Mouse (Mus musculus): ENCODE data around the gene Il15ra.

Gene Il15ra

GRCm38 (mm10) chr2:11774426-11774825 lies 69.3 kb downstream of the Il15ra start:
- in situ Hi-C loops (cut with MboI; ENCODE audit: unreplicated experiment in 2 of 2): loop anchor here in 1 of 2 experiments (10.0 kb wide), 1 partner anchor 170 kb away; the partner anchor contains the start of gene Rbm17

DNA sequence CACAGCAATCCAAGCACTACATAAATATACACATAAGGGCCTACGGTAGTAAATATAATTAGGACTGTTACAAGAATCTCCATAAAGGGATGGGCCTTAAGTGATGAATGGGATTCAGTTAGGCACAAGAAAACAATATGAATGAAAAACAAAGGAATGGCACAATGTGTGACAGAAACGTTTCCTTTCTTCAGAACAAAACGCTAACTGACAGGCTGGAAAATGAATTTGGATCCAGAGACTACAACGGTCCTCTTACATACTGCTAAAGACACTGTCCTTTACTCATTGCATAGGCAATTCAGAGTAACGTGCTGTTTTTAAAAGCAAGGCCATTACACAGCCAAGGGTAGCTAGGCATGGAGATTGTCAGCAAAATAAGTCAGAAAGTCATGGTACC lies 70.0 kb downstream of the Il15ra start:
- in situ Hi-C loops (cut with MboI; ENCODE audit: unreplicated experiment in 2 of 2): loop anchor here in 1 of 2 experiments (10.0 to 25.0 kb wide), 2 partner anchors 170 to 537 kb away; partner anchors contain the start of genes Itga8 and Rbm17

DNA sequence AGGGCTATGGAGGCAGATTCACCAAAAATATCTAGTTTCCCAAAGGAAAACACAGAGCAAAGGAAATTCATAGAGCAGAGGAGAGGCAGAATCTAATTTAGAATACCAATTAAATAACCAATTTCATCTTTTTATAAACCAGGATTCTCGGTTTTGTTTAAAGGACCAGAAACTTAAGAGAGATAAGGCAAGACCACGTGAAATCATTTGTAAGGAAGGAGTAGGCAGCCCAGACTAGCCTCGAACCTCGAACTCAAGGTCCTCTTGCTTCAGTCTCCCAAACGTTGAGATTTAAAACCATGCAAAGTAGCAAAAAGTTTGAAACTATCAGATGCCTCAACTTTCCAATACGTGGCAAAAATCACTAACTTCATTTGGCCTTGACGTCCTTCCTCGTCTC lies 71.3 kb downstream of the Il15ra start:
- in situ Hi-C loops (cut with MboI; ENCODE audit: unreplicated experiment in 2 of 2): loop anchor here in 1 of 2 experiments (10.0 to 25.0 kb wide), 2 partner anchors 172 to 536 kb away; partner anchors contain the start of genes Itga8 and Rbm17

GRCm38 (mm10) chr2:11777091-11778068 lies 72.3 kb downstream of the Il15ra start, which contains the start of the genes Fbh1 and Ankrd16:
TSS of gene Fbh1 (minus strand) at chr2:11777582.
TSS of gene Ankrd16 (plus strand) at chr2:11777876.
- in situ Hi-C loops (cut with MboI; ENCODE audit: unreplicated experiment in 2 of 2): loop anchor here in 1 of 2 experiments (10.0 to 25.0 kb wide), 2 partner anchors 173 to 535 kb away; partner anchors contain the start of genes Itga8 and Rbm17

- in situ Hi-C loops (cut with MboI; ENCODE audit: unreplicated experiment in 2 of 2): loop anchor here in 1 of 2 experiments (10.0 to 25.0 kb wide), 2 partner anchors 173 to 534 kb away; partner anchors contain the start of genes Itga8 and Rbm17
Measured at GRCm38 (mm10) chr2:11778087-11778823, 73.2 kb downstream of the Il15ra start.
